Mouse (Mus musculus): ENCODE measurements at regions not wholly inside any gene's neighbourhood (a gene's known extent, or its start where the extent isn't known, plus 50 kb on each side); places are given as distances from the start of the nearest gene placed in this dataset.

DNA sequence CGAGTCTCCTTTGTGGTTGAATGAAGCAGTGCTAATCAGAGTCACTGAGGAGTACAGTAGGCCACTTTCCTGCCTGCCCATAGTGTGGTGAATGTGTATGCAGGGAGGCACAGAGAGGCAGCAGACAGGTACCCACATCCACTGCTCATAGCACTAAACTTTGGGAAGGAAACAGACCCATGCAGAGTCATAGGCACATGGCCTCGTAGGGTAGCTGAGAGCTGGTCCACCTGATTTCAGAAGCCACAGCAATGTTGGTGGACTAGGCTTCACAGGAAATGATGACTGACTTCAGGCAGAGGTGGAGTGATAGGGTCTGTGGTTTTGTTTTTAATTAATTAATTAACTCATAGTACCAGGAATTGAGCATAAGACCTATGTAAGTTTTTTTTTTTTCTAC, 170.1 kb upstream of the Eef2kmt start:
- TF ChIP-seq CTCF (IDR thresholded peaks at IDR 0.05; ENCODE audit: insufficient read depth, low read length) (no peak), POLR2A (IDR thresholded peaks at IDR 0.05; ENCODE audit: borderline replicate concordance, extremely low read depth, low read depth, low read length) (no peak)
